Mouse (Mus musculus): ENCODE results near the gene Syt7.

DNA sequence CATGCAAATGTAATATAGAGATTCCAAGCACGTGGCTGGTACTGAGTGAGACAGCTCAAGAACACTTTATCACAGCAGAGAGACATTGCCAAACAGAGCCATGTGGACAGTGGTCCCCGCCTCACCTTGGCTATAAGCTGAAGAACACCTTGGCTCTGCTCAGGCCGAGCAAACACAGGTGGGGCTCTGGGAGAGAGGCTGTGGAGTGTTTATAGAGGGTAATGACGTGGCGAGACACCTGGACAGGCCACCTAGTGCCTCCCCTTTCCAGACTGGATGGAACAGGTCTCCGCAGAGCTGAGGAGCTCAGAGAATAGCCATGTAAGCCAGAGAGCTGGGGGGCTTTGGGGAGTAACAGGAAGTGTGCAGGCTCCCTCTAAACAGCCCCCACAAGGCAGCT lies 46.0 kb downstream of the Syt7 start:
- TF ChIP-seq POLR2A (IDR thresholded peaks at IDR 0.05; ENCODE audit: borderline replicate concordance, extremely low read depth, low read depth, low read length) (peak; percentile 7; the same call in 1 of the 2 replicates), CTCF (IDR thresholded peaks at IDR 0.05; ENCODE audit: insufficient read depth, low read length) (no peak)
